Mouse (Mus musculus) bone marrow, adult 2 months (tissue): Measurements from ENCODE around the gene C1qtnf5.

Experiments
- CTCF ChIP-seq: fragments of 200-500 bp; IDR thresholded peaks from 2 replicates; pipeline ENCODE4 v1.5.1; 2011; ENCODE audit warnings: low read length, control low read depth; ENCODE audit not compliant: control insufficient read depth, insufficient read depth
- POLR2A ChIP-seq: fragments of 200-500 bp; IDR thresholded peaks from 2 replicates; pipeline ENCODE4 v1.6.1; 2011; ENCODE audit warnings: low read depth, mild to moderate bottlenecking, control low read depth, low read length, borderline replicate concordance; ENCODE audit not compliant: control insufficient read depth

- TF ChIP-seq CTCF (no peak), POLR2A (no peak)
Observed at GRCm38 (mm10) chr9:44126746-44127145, 19.7 kb downstream of the C1qtnf5 start.
